Mouse (Mus musculus): ENCODE measurements at regions not wholly inside any gene's neighbourhood (a gene's known extent, or its start where the extent isn't known, plus 50 kb on each side); places are given as distances from the start of the nearest gene placed in this dataset.

GRCm38 (mm10) chr14:33824421-33824874 is 98.9 kb upstream of the Gdf10 start:
- Histone ChIP-seq H3K36me3 (no peaks in the 10 kb centered on the region), H3K4me3 (no peak overlapping the region), H3K27me3 (replicated peaks) (no peaks in the 10 kb centered on the region), H3K9me3 (replicated peaks) (no peaks in the 10 kb centered on the region), H3K4me1 (no peaks in the 10 kb centered on the region), H3K9ac (no peak overlapping the region), H3K27ac (no peak overlapping the region), H3K4me2 (no peak overlapping the region)
- WGBS (ENCODE audit: insufficient replicate concordance): 56% methylated on average over 11 of the region's 11 CpGs
- ATAC-seq: no peak

DNA sequence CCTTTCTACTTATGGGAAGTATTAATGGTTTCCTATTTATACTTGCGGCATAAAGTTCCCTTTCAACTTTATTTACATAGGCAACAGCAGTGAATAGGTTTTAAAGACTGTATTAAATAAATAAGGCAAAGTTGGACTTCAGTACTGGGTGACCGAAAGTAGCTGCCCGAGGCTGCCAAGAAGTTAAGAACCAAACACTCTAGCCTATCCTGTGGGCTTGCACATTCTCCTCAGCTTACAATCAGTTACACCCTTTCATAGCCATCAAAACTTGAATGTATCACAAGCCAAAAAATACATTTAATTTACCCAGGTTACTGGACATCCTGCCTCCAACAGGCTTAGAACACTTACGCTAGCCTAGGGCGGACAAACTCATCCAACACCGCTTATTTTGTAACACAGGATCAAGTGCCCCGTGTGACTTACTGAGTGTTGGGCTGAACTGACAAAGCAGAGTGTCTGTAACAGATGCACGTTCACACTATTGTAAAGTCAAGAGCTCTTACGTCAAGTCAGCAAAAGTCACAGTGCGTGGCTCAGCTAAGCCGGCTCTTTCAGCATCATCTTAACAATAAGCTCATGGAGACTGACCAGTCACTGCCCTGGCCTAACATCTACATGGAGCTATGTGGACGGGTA is 97.3 kb upstream of the Gdf10 start:
- H3K9me3 ChIP-seq (replicated peaks): no peaks in the 10 kb centered on the region
- H3K27me3 ChIP-seq (replicated peaks): no peaks in the 10 kb centered on the region
- no peaks in the 10 kb centered on the region for H3K36me3 ChIP-seq
- no peak overlapping the region for H3K9ac ChIP-seq
- no peak overlapping the region for H3K4me2 ChIP-seq
- H3K27ac ChIP-seq: no peak overlapping the region
- ATAC-seq: no peak
- 76% methylated on average over 12 of the region's 12 CpGs for WGBS (ENCODE audit: insufficient replicate concordance)
- H3K4me1 ChIP-seq: no peaks in the 10 kb centered on the region
- no peak overlapping the region for H3K4me3 ChIP-seq

GRCm38 (mm10) chr14:33832650-33833319 is 90.6 kb upstream of the Gdf10 start:
- Histone ChIP-seq H3K27me3 (replicated peaks) (no peaks in the 10 kb centered on the region), H3K9me3 (replicated peaks) (no peaks in the 10 kb centered on the region), H3K36me3 (no peaks in the 10 kb centered on the region), H3K27ac (no peak overlapping the region), H3K9ac (no peak overlapping the region), H3K4me1 (no peaks in the 10 kb centered on the region), H3K4me3 (no peak overlapping the region), H3K4me2 (no peak overlapping the region)
- no peak for ATAC-seq
- 62% methylated on average over 14 of the region's 14 CpGs for WGBS (ENCODE audit: insufficient replicate concordance)

DNA sequence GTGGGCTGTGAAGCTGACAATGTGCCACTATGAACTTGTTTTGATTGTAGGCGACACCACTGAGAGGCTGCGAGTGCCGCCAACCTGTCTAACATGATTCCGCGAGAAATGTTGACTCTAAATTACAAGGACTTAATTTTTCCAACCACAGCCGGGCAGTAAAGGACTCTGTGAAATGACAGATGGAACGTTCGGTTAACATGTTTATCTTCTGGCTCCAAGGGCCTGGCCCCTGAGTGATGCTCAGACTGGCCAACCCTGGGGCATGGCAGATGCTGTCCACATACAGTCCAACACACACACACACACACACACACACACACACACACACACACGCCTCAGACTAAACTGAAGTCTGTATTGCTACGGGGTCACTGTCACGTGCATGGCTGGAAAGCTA is 87.0 kb upstream of the Gdf10 start:
- H3K27ac ChIP-seq: no peak overlapping the region
- no peaks in the 10 kb centered on the region for H3K9me3 ChIP-seq (replicated peaks)
- no peaks in the 10 kb centered on the region for H3K27me3 ChIP-seq (replicated peaks)
- no peaks in the 10 kb centered on the region for H3K36me3 ChIP-seq
- H3K4me1 ChIP-seq: no peaks in the 10 kb centered on the region
- ATAC-seq: no peak
- H3K4me2 ChIP-seq: no peak overlapping the region
- no peak overlapping the region for H3K9ac ChIP-seq
- H3K4me3 ChIP-seq: no peak overlapping the region
- WGBS (ENCODE audit: insufficient replicate concordance): 67% methylated on average over 11 of the region's 11 CpGs

DNA sequence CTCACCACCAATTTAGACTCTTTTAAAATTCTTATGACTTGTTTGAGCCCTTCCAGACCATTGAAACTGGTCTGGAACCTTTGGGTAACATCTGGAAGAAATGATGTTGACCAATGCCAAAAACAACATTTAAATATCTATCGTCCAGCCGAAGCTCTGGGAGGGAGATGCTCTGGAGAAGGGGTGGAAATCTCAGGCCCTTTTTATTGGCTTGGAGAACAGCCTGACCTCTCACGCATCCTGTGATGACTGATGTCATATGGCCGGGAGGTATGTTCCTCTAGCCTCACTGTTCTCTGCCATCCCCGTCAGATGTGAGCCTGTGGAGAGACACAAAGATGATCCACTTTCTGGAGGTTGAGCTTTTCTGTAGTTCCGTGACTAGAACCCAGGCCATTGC is 81.6 kb upstream of the Gdf10 start:
- Histone ChIP-seq H3K4me3 (no peak overlapping the region), H3K4me1 (no peaks in the 10 kb centered on the region), H3K36me3 (no peaks in the 10 kb centered on the region), H3K9me3 (replicated peaks) (no peaks in the 10 kb centered on the region), H3K9ac (no peak overlapping the region), H3K27me3 (replicated peaks) (no peaks in the 10 kb centered on the region), H3K27ac (no peak overlapping the region), H3K4me2 (no peak overlapping the region)
- no peak for ATAC-seq
- 68% methylated on average over 6 of the region's 6 CpGs for WGBS (ENCODE audit: insufficient replicate concordance)

DNA sequence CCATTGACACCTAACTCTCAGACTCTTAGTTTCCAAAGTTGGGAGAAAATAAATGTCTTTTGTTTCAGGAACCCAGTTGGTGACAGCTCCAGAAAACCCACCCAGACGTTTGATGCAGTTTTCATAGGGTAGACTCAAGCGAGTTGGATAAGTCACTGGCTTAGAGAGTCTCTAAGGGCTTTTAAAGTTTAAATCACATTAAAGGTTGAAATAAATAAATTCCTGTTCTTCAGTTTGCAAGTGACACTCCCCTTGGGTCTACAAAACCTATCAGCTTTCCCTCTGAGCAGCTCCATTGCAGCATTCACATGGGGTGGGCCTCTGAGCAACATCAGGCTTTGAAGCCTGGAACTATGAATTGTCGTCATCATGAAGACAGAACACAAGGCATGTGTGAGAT is 69.9 kb upstream of the Gdf10 start:
- no peaks in the 10 kb centered on the region for H3K9me3 ChIP-seq (replicated peaks)
- no peaks in the 10 kb centered on the region for H3K4me1 ChIP-seq
- no peak overlapping the region for H3K4me2 ChIP-seq
- H3K36me3 ChIP-seq: no peaks in the 10 kb centered on the region
- H3K9ac ChIP-seq: no peak overlapping the region
- no peaks in the 10 kb centered on the region for H3K27me3 ChIP-seq (replicated peaks)
- no peak for ATAC-seq
- WGBS (ENCODE audit: insufficient replicate concordance): 54% methylated on average over 3 of the region's 3 CpGs
- no peak overlapping the region for H3K27ac ChIP-seq
- no peak overlapping the region for H3K4me3 ChIP-seq

DNA sequence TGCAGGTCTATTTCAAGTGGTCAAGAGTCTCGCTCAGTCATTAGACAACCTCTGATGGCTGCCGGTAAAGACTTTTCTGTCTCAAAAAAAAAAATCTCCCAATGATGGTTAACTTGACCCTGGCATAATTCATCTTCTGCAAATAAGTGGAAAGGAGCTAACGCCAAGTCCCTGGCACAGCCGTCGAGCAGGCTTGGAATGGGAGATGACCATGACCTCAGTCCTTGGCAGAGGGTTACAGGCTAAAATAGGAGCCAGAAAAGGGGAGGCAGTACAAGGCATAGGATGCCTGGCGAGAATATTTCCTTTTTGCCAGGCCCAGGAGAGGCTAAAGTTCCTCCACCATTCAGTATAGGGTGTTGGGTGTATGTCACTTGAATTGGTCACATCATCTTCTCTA is 69.2 kb upstream of the Gdf10 start:
- Histone ChIP-seq H3K4me3 (no peak overlapping the region), H3K9me3 (replicated peaks) (no peaks in the 10 kb centered on the region), H3K36me3 (no peaks in the 10 kb centered on the region), H3K9ac (no peak overlapping the region), H3K27me3 (replicated peaks) (no peaks in the 10 kb centered on the region), H3K4me1 (no peaks in the 10 kb centered on the region), H3K27ac (no peak overlapping the region), H3K4me2 (no peak overlapping the region)
- WGBS (ENCODE audit: insufficient replicate concordance): 75% methylated on average over 6 of the region's 6 CpGs
- no peak for ATAC-seq

GRCm38 (mm10) chr14:33856992-33857391 is 66.4 kb upstream of the Gdf10 start:
- Histone ChIP-seq H3K4me3 (no peak overlapping the region), H3K4me1 (no peaks in the 10 kb centered on the region), H3K36me3 (no peaks in the 10 kb centered on the region), H3K9me3 (replicated peaks) (no peaks in the 10 kb centered on the region), H3K27me3 (replicated peaks) (no peaks in the 10 kb centered on the region), H3K27ac (no peak overlapping the region), H3K9ac (no peak overlapping the region), H3K4me2 (no peak overlapping the region)
- WGBS (ENCODE audit: insufficient replicate concordance): 40% methylated on average over 6 of the region's 6 CpGs
- no peak for ATAC-seq

GRCm38 (mm10) chr14:33864796-33865195 is 58.6 kb upstream of the Gdf10 start:
- Histone ChIP-seq H3K4me1 (no peaks in the 10 kb centered on the region), H3K9ac (no peak overlapping the region), H3K27me3 (replicated peaks) (no peaks in the 10 kb centered on the region), H3K36me3 (no peaks in the 10 kb centered on the region), H3K4me3 (no peak overlapping the region), H3K27ac (no peak overlapping the region), H3K4me2 (no peak overlapping the region), H3K9me3 (replicated peaks) (no peaks in the 10 kb centered on the region)
- ATAC-seq: no peak
- WGBS (ENCODE audit: insufficient replicate concordance): 60% methylated on average over 1 of the region's 1 CpGs

DNA sequence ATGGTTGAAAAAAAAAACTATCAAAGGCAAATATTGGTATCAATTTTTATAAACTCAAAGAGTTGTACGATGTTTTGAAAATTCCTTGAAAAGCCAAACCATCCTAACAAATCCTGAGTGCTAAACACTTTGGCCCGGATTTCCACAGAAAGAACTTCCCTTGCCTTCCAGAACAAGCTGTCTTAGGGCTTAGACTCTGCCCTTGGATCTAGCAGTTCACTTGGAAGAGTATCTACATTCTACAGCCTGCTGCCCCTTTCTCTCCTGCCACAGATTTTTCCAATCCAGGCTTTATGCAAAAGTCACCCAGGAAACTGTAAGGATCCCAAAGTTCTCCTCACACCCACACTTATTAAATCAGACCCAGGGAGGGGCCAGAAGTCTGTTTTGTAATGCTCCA is 57.6 kb upstream of the Gdf10 start:
- WGBS (ENCODE audit: insufficient replicate concordance): 54% methylated on average over 2 of the region's 2 CpGs

GRCm38 (mm10) chr14:33867674-33868073 is 55.7 kb upstream of the Gdf10 start:
- no peak overlapping the region for H3K9ac ChIP-seq
- H3K36me3 ChIP-seq: no peaks in the 10 kb centered on the region
- H3K4me1 ChIP-seq: no peaks in the 10 kb centered on the region
- 66% methylated on average over 3 of the region's 3 CpGs for WGBS (ENCODE audit: insufficient replicate concordance)
- H3K9me3 ChIP-seq (replicated peaks): no peaks in the 10 kb centered on the region
- H3K4me3 ChIP-seq: no peak overlapping the region
- no peak overlapping the region for H3K27ac ChIP-seq
- H3K4me2 ChIP-seq: no peak overlapping the region
- no peaks in the 10 kb centered on the region for H3K27me3 ChIP-seq (replicated peaks)
- no peak for ATAC-seq

More for the DNA sequence above, 57.6 kb upstream of the Gdf10 start:
- no peak overlapping the region for H3K9ac ChIP-seq
- no peaks in the 10 kb centered on the region for H3K27me3 ChIP-seq (replicated peaks)
- H3K4me1 ChIP-seq: no peaks in the 10 kb centered on the region
- ATAC-seq: no peak
- no peaks in the 10 kb centered on the region for H3K36me3 ChIP-seq
- H3K4me2 ChIP-seq: no peak overlapping the region
- no peak overlapping the region for H3K4me3 ChIP-seq
- H3K9me3 ChIP-seq (replicated peaks): no peaks in the 10 kb centered on the region
- H3K27ac ChIP-seq: no peak overlapping the region

All from liver, embryonic 12.5 days (tissue).